Mouse (Mus musculus) G1E (cell line): ENCODE data around the gene Dnttip1.

Source experiments
- CTCF ChIP-seq: IDR thresholded peaks from 2 replicates; pipeline ENCODE4 v1.5.1; 2012; ENCODE audit warnings: low read depth, low read length, inconsistent platforms, mixed read lengths
- GATA1 ChIP-seq: IDR thresholded peaks from 2 replicates; pipeline ENCODE4 v1.6.1; 2012; ENCODE audit warnings: borderline replicate concordance, low read length, inconsistent platforms, mixed read lengths
- GATA2 ChIP-seq: IDR thresholded peaks from 2 replicates; pipeline ENCODE4 v1.6.1; 2012; ENCODE audit warnings: low read depth, low read length, inconsistent platforms, borderline replicate concordance
- POLR2AphosphoS5 ChIP-seq: IDR thresholded peaks from 2 replicates; pipeline ENCODE4 v1.6.1; 2012; ENCODE audit warnings: low read depth, low read length, inconsistent platforms; ENCODE audit not compliant: insufficient replicate concordance
- TAL1 ChIP-seq: conservative IDR thresholded peaks from 2 replicates; pipeline ENCODE4 v1.6.1; 2012; ENCODE audit warnings: low read depth, low read length, inconsistent platforms, mixed read lengths

GRCm38 (mm10) chr2:164795868-164796267, 50.1 kb downstream of the Dnttip1 start:
- TF ChIP-seq CTCF (no peak), GATA1 (no peak), TAL1 (no peak), GATA2 (no peak), POLR2AphosphoS5 (no peak)
